Mouse (Mus musculus): ENCODE data around the gene Hoxa1. TPM values are rescaled to one million over a fixed set of nuclear protein-coding genes. Genes with fewer than 3 reads are reported as not detected.
A peak's percentile ranks its signal among the peaks of the same experiment; 100 is the strongest.

Hoxa1 gene
- polyA plus RNA-seq, 1 experiment from 2014 or later: 0.57 TPM

DNA sequence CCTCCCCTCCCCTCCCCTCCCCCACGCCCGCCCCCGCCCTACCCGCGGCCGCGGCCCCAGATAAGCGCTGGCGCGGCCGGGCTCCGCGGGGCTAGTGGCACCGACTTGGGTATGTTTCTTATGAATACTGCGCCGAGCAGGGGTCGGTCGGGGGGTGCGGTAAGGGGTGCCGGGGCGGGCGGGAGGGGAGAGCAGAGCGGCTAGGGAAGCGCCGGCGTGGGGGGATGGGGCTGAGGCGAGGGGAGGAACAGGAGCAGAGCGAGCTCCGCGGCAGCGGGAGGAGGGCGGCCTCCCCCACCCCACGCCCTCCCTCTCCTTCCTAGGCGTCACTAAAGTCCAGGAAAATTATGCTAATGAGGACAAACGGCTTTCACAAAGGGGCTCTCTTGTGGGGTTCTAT, 17.7 kb upstream of the Hoxa1 start:
- peak overlapping the region; percentile 46 for H3K4me3 ChIP-seq
- no peaks in the 10 kb centered on the region for H3K36me3 ChIP-seq (replicated peaks)
- peaks cover 28% of the 10 kb centered on the region for H3K4me1 ChIP-seq
- H3K9me3 ChIP-seq: no peaks in the 10 kb centered on the region
- H3K27me3 ChIP-seq (replicated peaks; ENCODE audit: low read depth, poor library complexity, severe bottlenecking): peaks cover 100% of the 10 kb centered on the region
- H3K27ac ChIP-seq (replicated peaks): peak overlapping the region; percentile 51; the same call in 1 of the 2 replicates
- DNase-seq (ENCODE audit: low spot score): peak; percentile 55
- WGBS: 1% methylated on average over 24 of the region's 35 CpGs

DNA sequence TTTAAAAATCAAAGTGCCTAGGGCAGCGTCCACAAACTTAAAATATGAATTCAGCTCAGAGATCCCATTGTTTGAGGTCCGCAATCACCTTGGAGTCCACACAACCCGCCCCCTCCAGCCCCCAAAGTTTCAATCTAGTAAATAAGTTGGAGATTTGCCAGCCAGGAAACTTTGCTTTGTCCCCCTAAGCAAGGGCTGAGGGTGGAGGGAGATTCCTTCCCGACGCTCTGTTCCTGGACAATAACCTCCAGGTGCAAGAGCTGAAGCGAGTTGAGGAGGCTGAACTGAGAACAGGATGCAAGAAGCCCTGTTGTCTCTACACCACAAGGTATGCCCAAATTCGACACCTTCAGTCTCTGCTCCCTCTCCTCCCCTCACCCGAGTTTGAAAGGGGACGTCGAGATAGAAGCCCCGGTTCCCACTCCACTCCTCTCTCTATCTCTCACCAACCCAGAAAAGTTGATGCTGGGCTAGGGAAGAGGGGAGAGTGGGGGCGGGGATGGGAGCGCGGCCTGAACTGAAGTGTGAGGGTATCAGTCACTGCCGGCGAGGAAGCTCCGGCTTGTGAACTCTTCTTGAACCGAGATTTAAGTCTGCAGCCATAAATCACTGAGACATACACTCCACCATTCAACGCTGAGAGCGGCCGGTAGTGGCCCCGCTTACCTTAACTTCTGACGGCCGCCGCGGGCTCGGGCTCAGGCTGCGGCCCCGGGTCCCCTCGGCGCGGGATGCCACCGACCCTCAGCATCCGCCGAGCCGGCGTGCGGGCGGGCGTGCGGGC, 17.0 kb upstream of the Hoxa1 start:
- peak overlapping the region; percentile 51; the same call in 1 of the 2 replicates for H3K27ac ChIP-seq (replicated peaks)
- peaks cover 100% of the 10 kb centered on the region for H3K27me3 ChIP-seq (replicated peaks; ENCODE audit: low read depth, poor library complexity, severe bottlenecking)
- H3K4me3 ChIP-seq: peak overlapping the region; percentile 46
- H3K4me1 ChIP-seq: peaks cover 35% of the 10 kb centered on the region
- WGBS: under 1% methylated on average over 41 of the region's 41 CpGs
- H3K36me3 ChIP-seq (replicated peaks): no peaks in the 10 kb centered on the region
- H3K9me3 ChIP-seq: no peaks in the 10 kb centered on the region
- DNase-seq (ENCODE audit: low spot score): peak; percentile 61

DNA sequence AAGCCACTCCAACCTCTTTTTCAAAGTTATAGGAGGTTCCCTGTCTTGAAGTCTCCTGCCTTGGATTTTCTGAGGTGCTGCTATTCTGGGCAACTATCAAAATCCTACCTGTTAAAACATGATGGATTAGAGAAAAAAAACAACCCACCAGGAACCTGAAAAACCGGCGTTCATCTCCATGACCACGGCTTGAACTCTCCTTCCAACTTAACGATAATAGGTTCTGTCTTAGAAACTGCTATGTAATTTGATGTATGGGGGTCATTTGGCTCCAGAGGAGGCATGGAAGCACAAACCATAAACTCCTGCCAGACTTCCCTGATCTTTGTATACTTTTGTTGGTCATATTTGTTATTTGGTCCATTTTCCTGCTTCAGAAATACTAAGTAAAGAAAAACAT, 15.5 kb upstream of the Hoxa1 start:
- peaks cover 100% of the 10 kb centered on the region for H3K27me3 ChIP-seq (replicated peaks; ENCODE audit: low read depth, poor library complexity, severe bottlenecking)
- H3K36me3 ChIP-seq (replicated peaks): no peaks in the 10 kb centered on the region
- H3K4me1 ChIP-seq: peaks cover 40% of the 10 kb centered on the region
- 2% methylated on average over 4 of the region's 4 CpGs for WGBS
- DNase-seq (ENCODE audit: low spot score): no peak
- H3K4me3 ChIP-seq: peak overlapping the region; percentile 78
- no peaks in the 10 kb centered on the region for H3K9me3 ChIP-seq
- no peak overlapping the region for H3K27ac ChIP-seq (replicated peaks)

DNA sequence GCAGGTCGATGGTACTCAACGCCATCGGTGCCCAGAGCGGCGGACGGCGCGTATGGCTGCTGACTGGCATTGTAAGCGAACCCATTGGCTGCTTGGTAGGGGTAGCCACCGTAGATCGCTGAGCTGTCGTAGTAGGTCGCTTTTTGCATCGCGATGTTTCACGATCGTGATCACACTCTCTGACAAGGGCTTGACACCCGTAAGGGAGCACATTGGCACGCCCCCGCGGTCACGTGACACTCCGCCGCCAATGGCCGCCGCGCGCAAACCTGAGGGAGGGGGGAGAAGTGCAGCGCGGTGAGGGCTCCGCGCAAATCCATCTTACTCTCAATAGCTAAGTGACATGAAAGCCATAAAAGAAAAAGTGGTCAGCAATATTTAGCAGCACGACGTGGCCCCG, 14.4 kb upstream of the Hoxa1 start:
- WGBS: under 1% methylated on average over 35 of the region's 35 CpGs
- H3K9me3 ChIP-seq: no peaks in the 10 kb centered on the region
- DNase-seq (ENCODE audit: low spot score): peak; percentile 89
- peaks cover 100% of the 10 kb centered on the region for H3K27me3 ChIP-seq (replicated peaks; ENCODE audit: low read depth, poor library complexity, severe bottlenecking)
- peak overlapping the region; percentile 78 for H3K4me3 ChIP-seq
- peaks cover 40% of the 10 kb centered on the region for H3K4me1 ChIP-seq
- H3K36me3 ChIP-seq (replicated peaks): no peaks in the 10 kb centered on the region
- peak overlapping the region; percentile 75 for H3K27ac ChIP-seq (replicated peaks)

DNA sequence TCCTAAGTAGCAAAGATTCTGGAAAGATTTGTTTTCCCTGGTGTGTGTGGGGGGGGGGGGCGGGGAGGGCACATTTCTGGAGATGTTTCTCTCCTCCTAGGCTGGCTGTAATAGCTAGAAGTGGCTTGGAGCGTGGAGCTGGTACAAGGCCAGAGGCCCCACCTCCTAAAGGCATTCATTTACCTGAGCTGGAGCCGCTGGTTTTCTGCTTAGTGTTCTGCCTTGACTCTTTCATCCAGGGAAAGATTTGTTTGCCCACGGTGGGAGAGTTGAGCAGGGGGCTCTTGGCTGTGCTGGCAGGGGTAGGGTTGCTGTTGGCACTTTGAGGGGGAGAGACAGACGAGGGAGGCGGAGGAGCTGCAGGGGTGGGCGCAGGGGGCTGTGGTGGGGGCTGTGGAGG, 13.8 kb upstream of the Hoxa1 start:
- Histone ChIP-seq H3K27ac (replicated peaks) (peak overlapping the region; percentile 75), H3K4me3 (peak overlapping the region; percentile 78)
- 2% methylated on average over 7 of the region's 7 CpGs for WGBS

DNA sequence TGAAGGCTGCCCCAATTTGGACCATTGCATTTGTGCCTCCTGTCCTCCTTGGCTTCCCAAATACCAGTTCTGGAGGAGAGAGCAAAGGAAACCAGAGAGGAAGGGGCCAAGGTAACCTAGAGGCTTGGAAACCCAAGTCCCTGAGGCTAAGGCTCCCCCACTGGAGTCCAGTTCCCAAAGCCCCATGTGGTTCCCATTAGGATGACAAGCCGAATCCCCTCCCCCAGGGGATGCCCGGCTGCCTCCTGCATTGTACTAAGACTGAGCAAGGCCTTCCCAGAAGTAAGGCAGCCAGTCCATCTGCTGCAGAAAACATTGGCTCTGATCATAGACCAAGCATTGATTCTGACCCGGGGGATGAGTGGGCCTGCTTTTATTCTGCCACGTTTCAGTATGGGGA, 13.2 kb upstream of the Hoxa1 start:
- peak overlapping the region; percentile 30; the same call in 1 of the 2 replicates for H3K27ac ChIP-seq (replicated peaks)
- 2% methylated on average over 4 of the region's 4 CpGs for WGBS
- H3K36me3 ChIP-seq (replicated peaks): no peaks in the 10 kb centered on the region
- peak; percentile 73 for DNase-seq (ENCODE audit: low spot score)
- H3K27me3 ChIP-seq (replicated peaks; ENCODE audit: low read depth, poor library complexity, severe bottlenecking): peaks cover 100% of the 10 kb centered on the region
- peak overlapping the region; percentile 78 for H3K4me3 ChIP-seq
- H3K9me3 ChIP-seq: no peaks in the 10 kb centered on the region
- peaks cover 40% of the 10 kb centered on the region for H3K4me1 ChIP-seq

More for the DNA sequence above, 13.8 kb upstream of the Hoxa1 start:
- Histone ChIP-seq H3K9me3 (no peaks in the 10 kb centered on the region), H3K4me1 (peaks cover 40% of the 10 kb centered on the region), H3K27me3 (replicated peaks; ENCODE audit: low read depth, poor library complexity, severe bottlenecking) (peaks cover 100% of the 10 kb centered on the region), H3K36me3 (replicated peaks) (no peaks in the 10 kb centered on the region)
- peak; percentile 30 for DNase-seq (ENCODE audit: low spot score)

DNA sequence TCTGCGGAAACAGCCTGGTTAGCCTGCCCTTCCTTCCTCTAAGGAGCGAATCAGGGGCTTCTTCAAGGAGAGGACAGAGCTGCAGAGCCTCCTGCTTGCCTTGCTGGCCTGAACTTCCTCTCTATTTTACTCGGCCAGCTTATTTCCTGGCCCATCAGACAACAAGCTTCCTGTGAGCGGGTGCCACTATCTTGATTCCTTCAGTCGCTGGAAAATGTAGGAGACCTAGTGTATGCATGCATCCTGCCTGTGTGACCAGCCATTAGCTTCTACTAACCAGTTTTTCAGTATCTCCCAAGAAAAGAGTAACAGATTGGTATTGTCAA, 12.7 kb upstream of the Hoxa1 start:
- H3K27ac ChIP-seq (replicated peaks): peak overlapping the region; percentile 71
- DNase-seq (ENCODE audit: low spot score): no peak
- 2% methylated on average over 5 of the region's 5 CpGs for WGBS
- H3K27me3 ChIP-seq (replicated peaks; ENCODE audit: low read depth, poor library complexity, severe bottlenecking): peaks cover 100% of the 10 kb centered on the region
- H3K36me3 ChIP-seq (replicated peaks): no peaks in the 10 kb centered on the region
- peak overlapping the region; percentile 78 for H3K4me3 ChIP-seq
- no peaks in the 10 kb centered on the region for H3K9me3 ChIP-seq
- H3K4me1 ChIP-seq: peaks cover 38% of the 10 kb centered on the region

DNA sequence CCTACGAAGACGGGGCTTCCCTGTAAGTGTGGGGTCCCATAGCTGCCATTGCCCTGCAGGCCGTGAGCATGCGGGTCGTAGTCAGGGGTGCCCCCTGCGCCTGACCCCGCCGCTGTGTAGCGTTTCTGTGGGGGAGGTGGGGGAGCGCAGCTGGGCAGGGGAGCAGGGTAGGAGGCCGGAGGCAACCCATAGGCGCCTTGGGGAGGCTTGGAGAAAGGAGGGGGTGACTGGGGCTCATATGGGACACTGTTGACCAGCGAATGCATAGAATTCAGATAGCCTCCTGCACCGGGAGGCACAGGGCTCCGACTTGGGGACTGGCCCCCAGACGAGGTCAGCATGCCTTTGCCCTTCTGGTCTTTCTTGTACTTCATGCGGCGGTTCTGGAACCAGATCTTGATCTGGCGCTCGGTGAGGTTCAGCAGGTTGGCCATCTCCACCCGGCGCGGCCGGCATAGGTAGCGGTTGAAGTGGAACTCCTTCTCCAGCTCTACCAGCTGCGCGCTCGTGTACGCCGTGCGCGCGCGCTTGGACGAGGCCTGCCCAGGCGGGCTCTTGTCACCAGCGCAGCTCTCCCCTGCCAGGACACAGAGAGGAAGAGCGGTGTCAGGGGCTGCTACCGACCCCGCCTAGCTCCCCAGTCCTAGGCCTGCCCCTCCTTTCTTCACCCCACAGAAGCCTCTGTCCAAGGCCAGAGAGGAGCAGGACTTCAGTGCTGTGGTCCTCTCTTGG, 12.2 kb upstream of the Hoxa1 start:
- no peak for DNase-seq (ENCODE audit: low spot score)
- Histone ChIP-seq H3K27ac (replicated peaks) (peak overlapping the region; percentile 71), H3K27me3 (replicated peaks; ENCODE audit: low read depth, poor library complexity, severe bottlenecking) (peaks cover 100% of the 10 kb centered on the region), H3K4me1 (peaks cover 33% of the 10 kb centered on the region), H3K36me3 (replicated peaks) (no peaks in the 10 kb centered on the region), H3K4me3 (peak overlapping the region; percentile 78), H3K9me3 (no peaks in the 10 kb centered on the region)
- WGBS: 1% methylated on average over 40 of the region's 40 CpGs

DNA sequence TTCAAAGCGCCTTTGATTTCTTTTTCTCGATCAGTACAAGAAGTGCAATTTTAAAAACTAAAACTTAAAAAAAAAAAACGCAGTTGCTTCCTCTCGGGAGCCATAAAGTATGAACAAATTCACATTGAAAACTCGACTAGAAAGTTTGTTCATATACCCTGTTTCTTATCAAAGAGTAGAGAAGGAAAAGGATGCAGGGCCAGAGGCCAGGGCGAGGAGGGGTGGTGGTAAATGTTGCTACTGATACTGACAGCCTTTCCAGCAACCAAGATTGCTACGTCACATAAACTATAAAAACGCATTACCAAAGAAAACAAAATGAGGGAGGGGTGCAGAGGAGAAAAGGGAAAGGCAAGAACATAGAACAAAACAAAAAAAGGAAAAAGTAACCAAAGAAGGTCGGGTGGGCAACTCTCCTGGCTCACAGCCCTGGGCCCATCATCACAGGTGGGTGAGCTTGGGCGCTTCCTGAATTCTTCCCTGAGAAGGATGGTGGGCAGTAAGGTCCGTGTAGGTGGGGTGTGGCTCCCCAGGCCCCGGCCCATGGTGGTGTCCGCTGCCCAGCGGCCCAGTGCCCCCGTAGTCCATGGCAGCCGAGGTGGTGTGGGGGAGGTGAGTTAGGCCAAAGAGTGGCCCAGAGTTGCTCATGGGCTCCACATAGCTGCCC, 11.5 kb upstream of the Hoxa1 start:
- H3K27ac ChIP-seq (replicated peaks): peak overlapping the region; percentile 71
- no peaks in the 10 kb centered on the region for H3K36me3 ChIP-seq (replicated peaks)
- H3K9me3 ChIP-seq: no peaks in the 10 kb centered on the region
- H3K4me3 ChIP-seq: peak overlapping the region; percentile 78
- no peak for DNase-seq (ENCODE audit: low spot score)
- peaks cover 33% of the 10 kb centered on the region for H3K4me1 ChIP-seq
- H3K27me3 ChIP-seq (replicated peaks; ENCODE audit: low read depth, poor library complexity, severe bottlenecking): peaks cover 100% of the 10 kb centered on the region
- WGBS: 4% methylated on average over 16 of the region's 16 CpGs

DNA sequence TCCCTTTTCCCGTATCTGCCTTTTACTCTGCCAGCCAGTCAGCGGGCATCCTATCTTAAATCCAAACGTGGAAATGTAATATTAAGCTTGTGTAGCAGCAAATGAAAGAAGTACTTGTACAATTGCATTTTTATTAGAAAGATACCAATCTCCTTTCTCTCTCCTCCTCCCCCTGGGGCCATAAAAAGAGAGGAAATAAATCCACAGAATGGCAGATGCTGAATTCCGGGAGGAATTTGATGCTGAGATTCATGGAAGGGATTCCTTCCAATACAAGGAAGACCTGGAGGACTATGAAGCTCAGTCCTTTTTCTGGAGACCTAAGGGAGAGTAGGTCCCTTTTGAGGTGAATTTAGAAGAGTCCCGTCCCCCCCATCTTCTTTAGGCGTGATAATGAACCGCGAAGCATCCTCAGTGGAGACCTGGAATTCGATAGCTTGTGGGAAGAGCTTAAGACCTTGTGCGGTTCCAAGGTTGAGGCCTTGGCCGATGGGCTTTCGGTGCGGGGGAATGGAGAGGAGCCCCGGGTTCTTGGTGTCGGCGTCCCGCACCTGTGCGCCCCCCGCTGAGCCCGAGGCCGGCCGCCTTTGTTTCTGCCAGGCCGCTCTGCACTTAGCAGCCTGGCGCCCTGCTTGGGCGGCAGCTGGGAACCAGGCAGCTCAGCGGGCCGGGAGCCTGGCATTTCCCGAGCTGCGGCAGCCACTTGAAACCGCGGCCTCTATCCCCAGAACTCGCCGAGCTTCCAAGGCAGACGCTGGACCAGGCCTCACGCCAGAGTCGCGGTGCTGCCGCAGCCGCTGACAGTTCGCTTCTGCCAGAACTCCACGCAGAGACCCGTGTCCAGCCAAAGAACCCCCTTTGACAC, 10.3 kb upstream of the Hoxa1 start:
- Histone ChIP-seq H3K9me3 (no peaks in the 10 kb centered on the region), H3K4me1 (peaks cover 33% of the 10 kb centered on the region), H3K36me3 (replicated peaks) (no peaks in the 10 kb centered on the region), H3K27me3 (replicated peaks; ENCODE audit: low read depth, poor library complexity, severe bottlenecking) (peaks cover 100% of the 10 kb centered on the region), H3K27ac (replicated peaks) (peak overlapping the region; percentile 87), H3K4me3 (peak overlapping the region; percentile 78)
- DNase-seq (ENCODE audit: low spot score): peak; percentile 67
- WGBS: under 1% methylated on average over 42 of the region's 42 CpGs

DNA sequence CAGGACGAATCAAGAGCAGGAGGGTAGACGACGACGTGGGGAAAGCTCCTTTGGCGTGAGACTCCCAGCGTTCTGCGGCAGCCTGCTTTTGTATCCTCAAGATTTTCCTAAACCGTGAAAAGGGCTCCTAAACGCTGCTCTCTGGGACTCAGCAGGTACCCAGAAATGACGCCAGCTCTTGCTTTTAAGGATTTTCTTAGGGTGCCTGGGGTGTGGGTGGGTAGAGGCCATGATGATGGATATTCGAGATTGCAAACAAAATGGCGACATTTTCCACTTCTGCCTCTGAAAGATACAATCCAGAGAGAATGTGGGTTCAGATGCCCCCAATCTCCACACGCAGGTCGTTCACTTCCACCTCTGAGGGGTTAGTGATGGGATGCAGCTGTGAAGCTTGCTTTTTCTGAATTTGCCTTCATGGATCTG, 9.6 kb upstream of the Hoxa1 start:
- Histone ChIP-seq H3K27ac (replicated peaks) (peak overlapping the region; percentile 87), H3K36me3 (replicated peaks) (no peaks in the 10 kb centered on the region), H3K4me1 (peaks cover 31% of the 10 kb centered on the region), H3K4me3 (peak overlapping the region; percentile 78), H3K9me3 (no peaks in the 10 kb centered on the region), H3K27me3 (replicated peaks; ENCODE audit: low read depth, poor library complexity, severe bottlenecking) (peaks cover 100% of the 10 kb centered on the region)
- 2% methylated on average over 14 of the region's 14 CpGs for whole genome bisulfite sequencing
- peak; percentile 45 for DNase-seq (ENCODE audit: low spot score)

DNA sequence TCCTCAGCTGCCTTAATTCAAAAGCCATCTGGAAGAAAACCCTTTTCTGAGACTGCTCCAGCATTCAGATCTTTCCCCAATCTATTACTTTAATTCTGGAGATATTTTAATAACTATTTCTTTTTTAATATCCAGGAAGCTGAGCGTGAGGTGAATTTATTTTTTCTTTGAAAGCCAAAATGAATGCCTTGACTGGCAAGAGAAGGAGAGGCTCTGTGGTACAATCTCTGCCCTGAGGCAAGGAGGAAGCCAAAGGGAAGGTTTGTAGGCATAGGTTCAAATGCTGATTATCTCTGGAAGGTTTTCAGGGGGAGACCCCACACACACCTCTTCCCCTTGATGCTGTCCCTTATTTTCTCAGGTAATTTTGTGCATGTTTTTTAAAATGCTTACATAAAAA, 9.1 kb upstream of the Hoxa1 start:
- peak overlapping the region; percentile 78 for H3K4me3 ChIP-seq
- no peak for DNase-seq (ENCODE audit: low spot score)
- 11% methylated on average over 1 of the region's 1 CpGs for WGBS
- H3K36me3 ChIP-seq (replicated peaks): no peaks in the 10 kb centered on the region
- no peaks in the 10 kb centered on the region for H3K9me3 ChIP-seq
- peaks cover 25% of the 10 kb centered on the region for H3K4me1 ChIP-seq
- peaks cover 100% of the 10 kb centered on the region for H3K27me3 ChIP-seq (replicated peaks; ENCODE audit: low read depth, poor library complexity, severe bottlenecking)
- H3K27ac ChIP-seq (replicated peaks): peak overlapping the region; percentile 87

Data from embryonic facial prominence, embryonic 10.5 days (tissue).